Mouse (Mus musculus): ENCODE results near the gene Mrvi1. TPM values are rescaled to one million over a fixed set of nuclear protein-coding genes. Genes with fewer than 3 reads are reported as not detected.

The Mrvi1 gene
- total RNA-seq, 1 experiment from 2014 or later, result 3.4 TPM

GRCm38 (mm10) chr7:110847321-110847720 is 134.9 kb downstream of the Mrvi1 start:
- ATAC-seq (replicated peaks; ENCODE audit: low read depth, poor library complexity, severe bottlenecking), result no peak

- ATAC-seq (replicated peaks; ENCODE audit: low read depth, poor library complexity, severe bottlenecking), result peak; percentile 84
Measured at GRCm38 (mm10) chr7:110843916-110844874, 138.1 kb downstream of the Mrvi1 start, which contains the start of gene Rnf141. TSS of gene Rnf141 (minus strand) at chr7:110844457.

- ATAC-seq (replicated peaks; ENCODE audit: low read depth, poor library complexity, severe bottlenecking), result peak; percentile 69
Measured at GRCm38 (mm10) chr7:110840332-110840731, 141.9 kb downstream of the Mrvi1 start.

DNA sequence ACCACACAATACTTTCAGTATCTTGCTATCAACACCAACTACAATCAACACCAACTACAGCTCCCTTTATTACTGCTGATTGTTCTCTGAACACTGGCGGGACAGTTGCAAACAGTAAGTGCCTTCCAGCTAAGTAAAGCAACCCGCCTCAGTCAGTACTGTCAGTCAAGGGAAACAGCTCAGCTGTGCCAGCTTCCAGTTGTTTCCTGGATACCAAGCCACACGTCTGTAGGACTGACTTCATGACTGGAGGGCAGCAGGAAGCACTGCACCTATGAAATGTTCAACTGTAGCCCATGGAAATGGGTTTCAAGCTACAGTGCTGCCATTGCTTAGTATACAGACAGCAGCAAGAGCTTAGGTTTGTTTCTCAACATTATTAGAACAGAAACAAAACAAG is 147.7 kb downstream of the Mrvi1 start:
- peak; percentile 86 for ATAC-seq (replicated peaks; ENCODE audit: low read depth, poor library complexity, severe bottlenecking)

DNA sequence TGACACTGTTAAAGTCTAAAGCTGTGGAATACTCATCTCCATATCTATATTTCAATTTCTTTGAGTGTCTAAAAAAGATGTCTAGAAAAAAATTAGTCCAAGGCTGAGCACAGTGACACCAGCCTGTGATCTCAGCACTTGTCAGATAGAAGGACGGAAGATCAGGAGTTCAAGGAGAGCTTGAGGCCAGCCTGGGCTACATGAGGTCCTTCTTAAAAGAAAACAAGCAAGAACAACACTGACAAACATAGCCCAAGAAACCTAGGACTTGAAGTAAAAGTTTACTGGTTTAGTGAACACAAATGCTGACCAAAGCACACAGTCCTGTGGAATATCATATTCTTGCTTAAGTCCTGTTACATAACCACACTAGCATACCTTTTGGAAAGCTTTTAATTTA is 148.2 kb downstream of the Mrvi1 start:
- no peak for ATAC-seq (replicated peaks; ENCODE audit: low read depth, poor library complexity, severe bottlenecking)

GRCm38 (mm10) chr7:110833024-110833423 is 149.2 kb downstream of the Mrvi1 start:
- peak; percentile 90 for ATAC-seq (replicated peaks; ENCODE audit: low read depth, poor library complexity, severe bottlenecking)

DNA sequence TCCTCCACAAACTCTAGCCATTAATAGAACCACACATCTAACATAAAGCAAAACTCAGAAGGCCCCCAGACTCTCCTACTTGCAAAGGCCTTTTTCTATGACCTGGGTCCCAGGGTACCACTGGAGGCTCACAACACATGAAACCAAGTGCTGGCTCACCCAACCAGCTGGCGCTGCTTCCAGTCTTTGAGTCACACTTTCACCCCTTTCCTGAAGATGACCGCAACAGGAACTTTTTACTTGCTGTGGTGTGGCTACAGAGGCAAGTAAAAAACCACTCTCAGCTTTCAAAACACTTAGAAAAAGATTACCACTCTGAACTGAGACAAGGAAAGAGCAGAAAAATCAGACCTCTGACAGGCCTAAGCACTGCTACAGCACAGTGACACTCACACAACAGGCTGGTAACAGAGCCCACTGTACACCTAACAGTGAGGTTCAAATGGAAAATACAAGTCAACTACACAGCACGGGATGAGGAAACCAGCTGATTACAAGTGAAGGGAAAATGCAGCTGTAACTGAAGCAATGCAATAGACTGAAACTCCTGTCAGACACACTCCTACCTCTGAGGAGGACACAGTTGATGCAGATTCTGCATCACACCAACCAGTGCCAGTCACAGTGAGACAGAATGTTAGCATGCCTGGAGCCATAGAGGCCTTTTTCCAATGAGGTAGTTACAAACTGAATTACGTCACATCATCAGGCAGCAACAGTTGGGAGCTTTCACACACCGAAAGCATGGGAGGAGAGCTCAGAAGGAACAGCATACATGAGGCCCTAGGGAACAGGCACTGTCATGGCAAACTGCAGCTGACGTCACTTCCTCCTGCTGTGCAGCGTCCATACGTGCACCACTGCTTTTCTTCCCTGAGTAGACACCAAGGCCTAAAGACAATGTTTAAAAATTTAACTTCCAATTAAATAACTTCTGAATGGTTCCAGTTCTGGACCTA is 158.0 kb downstream of the Mrvi1 start:
- peak; percentile 83 for ATAC-seq (replicated peaks; ENCODE audit: low read depth, poor library complexity, severe bottlenecking)

GRCm38 (mm10) chr7:110823593-110823992 is 158.7 kb downstream of the Mrvi1 start:
- ATAC-seq (replicated peaks; ENCODE audit: low read depth, poor library complexity, severe bottlenecking), result peak; percentile 80

DNA sequence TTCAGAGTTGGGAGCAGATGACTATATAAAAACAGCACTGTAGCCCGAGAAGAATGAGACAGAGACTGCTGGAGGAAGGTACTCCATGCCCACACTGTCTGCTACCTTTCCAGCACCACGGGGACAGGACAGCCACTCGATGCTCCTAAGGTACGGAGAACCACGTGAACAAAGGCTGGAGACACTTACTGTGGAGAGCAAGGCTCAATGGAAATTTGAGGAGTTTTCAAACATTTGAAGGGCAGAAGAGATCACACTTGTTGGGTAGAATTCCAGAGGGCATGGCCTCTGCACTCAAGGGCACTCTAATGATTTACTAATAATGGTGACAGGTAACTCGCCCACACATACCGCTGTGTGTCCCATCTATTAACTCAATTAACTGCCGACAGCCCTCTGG is 159.2 kb downstream of the Mrvi1 start:
- no peak for ATAC-seq (replicated peaks; ENCODE audit: low read depth, poor library complexity, severe bottlenecking)

DNA sequence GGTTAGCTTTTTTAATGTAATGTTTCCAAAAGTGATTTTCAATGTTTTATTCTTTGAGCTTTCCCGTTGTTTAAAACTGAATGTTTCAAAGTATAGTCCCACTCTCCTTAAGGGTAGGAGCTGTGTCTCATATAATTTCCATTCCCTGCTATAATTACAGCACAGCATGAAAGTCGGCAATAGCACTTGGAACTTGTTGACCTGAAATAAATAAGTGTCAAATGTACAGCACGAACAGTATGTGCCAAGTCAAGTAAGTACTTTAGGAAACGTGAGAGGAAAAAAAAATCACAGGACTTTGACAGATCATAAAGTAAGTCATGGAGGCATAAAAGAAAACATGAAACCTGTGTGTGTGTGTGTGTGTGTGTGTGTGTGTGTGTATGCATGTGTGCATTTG is 160.2 kb downstream of the Mrvi1 start:
- no peak for ATAC-seq (replicated peaks; ENCODE audit: low read depth, poor library complexity, severe bottlenecking)

DNA sequence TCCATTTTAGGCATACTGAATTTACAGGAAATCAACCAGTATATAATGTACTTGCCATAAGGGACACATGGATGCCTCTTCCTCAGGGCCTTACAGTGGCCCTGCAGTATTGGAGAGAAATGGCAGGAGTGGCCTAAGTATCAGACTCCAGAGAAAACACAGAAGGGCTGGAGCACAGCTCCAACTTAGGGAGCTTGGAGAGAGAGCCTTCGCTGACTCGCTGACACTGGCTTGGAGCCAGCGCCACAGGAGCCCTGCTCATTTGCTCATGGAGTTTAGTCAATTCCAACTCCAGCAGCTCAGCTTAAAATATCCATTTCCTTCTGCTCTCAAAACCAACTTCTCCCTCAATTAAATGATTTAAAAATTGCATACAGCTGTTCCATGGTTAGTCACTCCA is 160.6 kb downstream of the Mrvi1 start:
- no peak for ATAC-seq (replicated peaks; ENCODE audit: low read depth, poor library complexity, severe bottlenecking)

GRCm38 (mm10) chr7:110821068-110821467 is 161.2 kb downstream of the Mrvi1 start:
- no peak for ATAC-seq (replicated peaks; ENCODE audit: low read depth, poor library complexity, severe bottlenecking)

DNA sequence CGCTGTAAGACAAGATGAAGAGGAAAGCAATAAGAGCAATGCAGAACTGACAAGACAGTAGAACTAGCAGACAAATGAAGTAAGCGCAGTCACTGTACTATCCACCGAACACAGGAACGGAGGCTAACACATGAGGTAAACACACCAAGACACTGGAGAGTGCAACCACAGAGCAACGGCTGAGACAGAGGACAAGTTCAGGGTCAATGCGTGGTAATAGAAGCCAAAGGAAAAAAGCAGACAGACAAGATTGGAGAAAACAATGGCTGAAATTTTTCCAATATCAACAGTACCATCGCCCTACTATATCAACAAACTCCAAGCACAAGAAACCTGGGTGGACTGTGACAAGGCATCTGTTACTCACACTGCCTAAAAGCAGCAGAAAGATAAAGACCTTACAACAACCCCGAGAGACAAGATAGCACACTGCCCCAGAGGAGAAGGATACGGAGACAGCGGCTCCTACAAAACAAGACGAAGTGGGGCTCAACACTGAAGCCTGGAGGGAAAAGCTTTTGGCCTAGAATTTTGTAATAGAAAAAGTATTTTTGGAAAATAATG is 163.4 kb downstream of the Mrvi1 start:
- no peak for ATAC-seq (replicated peaks; ENCODE audit: low read depth, poor library complexity, severe bottlenecking)

Other genes starting within 250 kb of the Mrvi1 start
- 9.0 and 17.3 TPM in 2 replicates for gene Ampd3, start 214.3 kb downstream of the Mrvi1 start, total RNA-seq (2017)
- 45.3 and 49.2 TPM in 2 replicates for gene Rnf141, start 138.0 kb downstream of the Mrvi1 start, total RNA-seq (2017)
- gene Lyve1, start 119.2 kb downstream of the Mrvi1 start, total RNA-seq (2017), result not detected in 2 replicates
- gene Ctr9, start 46.5 kb upstream of the Mrvi1 start, total RNA-seq (2017), result 87.3 and 90.9 TPM in 2 replicates
- gene Eif4g2, start 100.6 kb upstream of the Mrvi1 start, total RNA-seq (2017), result 982 and 1,289 TPM in 2 replicates

All from common myeloid progenitor, adult 5-6 weeks (primary cell).